Mouse (Mus musculus): Measurements from ENCODE around the gene Ptpre. TPM values are rescaled to one million over a fixed set of nuclear protein-coding genes. Genes with fewer than 3 reads are reported as not detected.

The Ptpre gene
- polyA plus RNA-seq, 1 experiment = 0.72 TPM

GRCm38 (mm10) chr7:135734911-135735646 lies 197.8 kb downstream of the Ptpre start:
- Histone ChIP-seq H3K27me3 (ENCODE audit: control insufficient read depth, insufficient read depth, low read length, poor library complexity, severe bottlenecking) (no peaks in the 10 kb centered on the region), H3K9ac (ENCODE audit: low read depth, poor library complexity, severe bottlenecking) (no peak overlapping the region), H3K9me3 (replicated peaks; ENCODE audit: control insufficient read depth, insufficient read depth, low read length, poor library complexity, severe bottlenecking) (peaks cover 10% of the 10 kb centered on the region), H3K4me1 (ENCODE audit: control insufficient read depth, insufficient read depth, low read length) (no peaks in the 10 kb centered on the region), H3K27ac (ENCODE audit: insufficient read depth, low read length) (no peak overlapping the region), H3K36me3 (ENCODE audit: control insufficient read depth, insufficient read depth, low read length, poor library complexity, severe bottlenecking) (no peaks in the 10 kb centered on the region), H3K4me3 (ENCODE audit: low read depth, low read length) (no peak overlapping the region)
- no peak for TF ChIP-seq POLR2A (IDR thresholded peaks at IDR 0.05; ENCODE audit: insufficient read depth, low read length)
- TF ChIP-seq EP300 (IDR thresholded peaks at IDR 0.05; ENCODE audit: insufficient read depth, low read depth, low read length) = no peak
- no peak for TF ChIP-seq CTCF (IDR thresholded peaks at IDR 0.05; ENCODE audit: low read depth, low read length)

Other genes starting within 250 kb of the Ptpre start
- gene Foxi2, start 127.2 kb upstream of the Ptpre start, polyA plus RNA-seq (2011; ENCODE audit: insufficient read depth, insufficient read length, low read depth, missing spikeins) = not detected in 2 replicates
- not detected in 2 replicates for gene Clrn3, start 8.8 kb upstream of the Ptpre start, polyA plus RNA-seq (2011; ENCODE audit: insufficient read depth, insufficient read length, low read depth, missing spikeins)
- gene Mki67, start 178.9 kb downstream of the Ptpre start, polyA plus RNA-seq (2011; ENCODE audit: insufficient read depth, insufficient read length, low read depth, missing spikeins) = 217 and 225 TPM in 2 replicates

Data from ES-Bruce4 (cell line).